Mouse (Mus musculus) lung, postnatal 0 days (tissue): Measurements from ENCODE around the gene Fignl1. TPM values are rescaled to one million over a fixed set of nuclear protein-coding genes. Genes with fewer than 3 reads are reported as not detected.

Experiments used
- ATAC-seq: fragments of 200-750 bp; cut with Nextera tagmentation; 2 replicates; pipeline ENCODE4 v1.8.0; 2017; ENCODE audit warnings: moderate library complexity
- DNase-seq: peaks from one replicate; pipeline ENCODE4 v3.0.0-alpha.2; 2016; ENCODE audit warnings: low spot score
- H3K27ac ChIP-seq: fragments of 300-500 bp; sonication (generic); 2 replicates; pipeline ENCODE4 v1.5.1; 2014; ENCODE audit warnings: antibody characterized with exemption, mild to moderate bottlenecking, low read length, mixed read lengths
- H3K27me3 ChIP-seq: fragments of 300-500 bp; sonication (generic); replicated peaks from 2 replicates; pipeline ENCODE4 v1.6.1; 2014; ENCODE audit warnings: low read length, mixed read lengths; ENCODE audit not compliant: insufficient read depth
- H3K36me3 ChIP-seq: fragments of 300-500 bp; sonication (generic); 2 replicates; pipeline ENCODE4 v1.6.1; 2014; ENCODE audit warnings: low read length, mixed read lengths; ENCODE audit not compliant: insufficient read depth
- H3K4me1 ChIP-seq: fragments of 300-500 bp; sonication (generic); 2 replicates; pipeline ENCODE4 v1.6.1; 2014; ENCODE audit warnings: antibody characterized with exemption, low read depth, low read length, mixed read lengths; ENCODE audit not compliant: insufficient read depth
- H3K4me2 ChIP-seq: fragments of 300-500 bp; sonication (generic); replicated peaks from 2 replicates; pipeline ENCODE4 v1.6.1; 2014; ENCODE audit warnings: low read depth, mild to moderate bottlenecking, low read length, moderate library complexity, mixed read lengths
- H3K4me3 ChIP-seq: fragments of 300-500 bp; sonication (generic); 2 replicates; pipeline ENCODE4 v1.5.1; 2014; ENCODE audit warnings: low read depth, low read length
- H3K9ac ChIP-seq: fragments of 300-500 bp; sonication (generic); replicated peaks from 2 replicates; pipeline ENCODE4 v1.6.1; 2014; ENCODE audit warnings: low read depth, mild to moderate bottlenecking
- H3K9me3 ChIP-seq: fragments of 300-500 bp; sonication (generic); 2 replicates; pipeline ENCODE4 v1.6.1; 2016; ENCODE audit warnings: low read length, mixed read lengths
- CTCF ChIP-seq: IDR thresholded peaks from 2 replicates; pipeline ENCODE4 v1.5.1; 2016; ENCODE audit warnings: antibody characterized with exemption, mild to moderate bottlenecking
- EP300 ChIP-seq: IDR thresholded peaks from 2 replicates; pipeline ENCODE4 v1.6.1; 2016; ENCODE audit warnings: antibody characterized with exemption, mild to moderate bottlenecking, control low read depth
- WGBS: fragments of 180-500 bp; shearing (Covaris S2); extraction: QIAGEN DNeasy Blood & Tissue Kit; methylation state at CpG from one replicate; pipeline ENCODE4 v1.1.7; 2014; 5-methylcytosine and 5-hydroxymethylcytosine counted together
- polyA plus RNA-seq: library from polyadenylated mRNA; unstranded; fragments of >200 nt; fragmentation: Nextera tagmentation; extraction: Ambion mirVana; gene quantifications from 2 replicates; pipeline ENCODE4 v1.2.1, GENCODE M21; 2015

Gene Fignl1
- polyA plus RNA-seq, 1 experiment from 2014 or later = 4.2 TPM

DNA sequence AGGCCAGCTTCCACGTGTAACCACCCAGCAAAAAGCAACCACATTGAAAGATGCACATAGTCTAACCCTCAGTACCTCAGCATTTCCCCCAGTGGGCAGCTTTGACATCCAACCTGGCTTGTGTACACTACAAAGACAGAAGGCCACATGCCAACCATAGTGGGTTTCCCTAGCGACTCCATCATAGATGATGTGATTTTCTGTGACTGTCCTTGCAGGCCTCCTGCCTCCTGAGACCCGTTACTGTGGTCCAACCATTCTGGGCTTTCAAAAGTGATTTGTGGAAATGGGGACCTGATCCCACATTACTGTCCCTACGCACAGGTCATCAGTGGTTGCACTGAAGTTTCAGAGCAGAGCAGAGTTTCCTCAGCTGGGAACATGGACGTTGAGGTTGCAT lies 33.9 kb downstream of the Fignl1 start:
- ATAC-seq = no peak
- Histone ChIP-seq H3K27ac (no peak overlapping the region), H3K27me3 (no peaks in the 10 kb centered on the region), H3K4me2 (no peak overlapping the region), H3K4me1 (no peaks in the 10 kb centered on the region), H3K36me3 (no peaks in the 10 kb centered on the region), H3K9ac (no peak overlapping the region), H3K9me3 (no peaks in the 10 kb centered on the region), H3K4me3 (no peak overlapping the region)
- no peak for TF ChIP-seq EP300
- TF ChIP-seq CTCF = no peak
- 89% methylated on average over 5 of the region's 5 CpGs for WGBS
- DNase-seq = no peak

DNA sequence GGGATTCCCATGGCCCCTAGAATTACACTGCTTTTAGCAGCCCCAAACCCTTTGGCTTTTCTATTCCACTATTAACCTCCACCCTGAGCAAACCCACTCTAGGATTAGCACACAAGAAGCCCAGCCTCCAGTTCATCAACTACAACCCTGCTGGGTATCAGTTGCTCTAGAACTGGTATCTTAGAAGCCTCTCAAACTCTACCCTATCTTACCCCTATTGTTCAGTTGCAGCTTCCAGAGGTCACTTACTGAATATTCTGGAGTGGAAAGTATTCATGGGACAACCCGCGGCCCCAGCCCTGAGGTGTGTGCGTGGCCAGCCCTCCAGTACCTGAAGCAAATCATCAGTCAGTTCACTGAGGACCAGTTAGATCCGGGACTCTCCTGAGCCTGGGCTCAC lies 34.4 kb downstream of the Fignl1 start:
- H3K27ac ChIP-seq = no peak overlapping the region
- no peaks in the 10 kb centered on the region for H3K27me3 ChIP-seq
- H3K36me3 ChIP-seq = no peaks in the 10 kb centered on the region
- whole genome bisulfite sequencing = 96% methylated on average over 4 of the region's 4 CpGs
- H3K9ac ChIP-seq = no peak overlapping the region
- no peak for DNase-seq
- no peak overlapping the region for H3K4me3 ChIP-seq
- TF ChIP-seq EP300 (no peak), CTCF (no peak)
- ATAC-seq = no peak
- H3K9me3 ChIP-seq = no peaks in the 10 kb centered on the region
- no peak overlapping the region for H3K4me2 ChIP-seq
- no peaks in the 10 kb centered on the region for H3K4me1 ChIP-seq

DNA sequence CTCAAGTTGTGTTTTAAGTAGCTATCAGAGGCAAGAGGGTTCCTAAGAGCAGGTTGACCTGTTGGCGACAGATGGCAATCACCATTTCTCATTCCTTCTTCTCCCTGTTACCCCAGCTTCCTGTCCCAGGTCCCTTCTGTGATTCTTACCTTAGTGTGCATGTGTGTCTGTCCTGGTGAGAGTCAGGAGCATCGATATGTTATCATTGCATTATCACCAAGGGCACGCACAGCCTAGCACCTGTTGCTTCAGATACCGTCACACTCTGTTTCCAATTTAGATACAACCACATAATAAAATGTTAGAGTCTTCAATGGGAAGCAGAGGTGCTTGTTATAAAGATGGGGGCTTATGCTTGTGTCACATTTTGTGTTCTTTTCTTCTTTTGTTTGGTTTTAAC lies 36.6 kb downstream of the Fignl1 start:
- no peak for ATAC-seq
- Histone ChIP-seq H3K4me2 (no peak overlapping the region), H3K27me3 (no peaks in the 10 kb centered on the region), H3K9me3 (no peaks in the 10 kb centered on the region), H3K27ac (no peak overlapping the region), H3K9ac (no peak overlapping the region), H3K36me3 (no peaks in the 10 kb centered on the region), H3K4me3 (no peak overlapping the region), H3K4me1 (no peaks in the 10 kb centered on the region)
- WGBS = 76% methylated on average over 4 of the region's 4 CpGs
- TF ChIP-seq CTCF = no peak
- TF ChIP-seq EP300 = no peak
- DNase-seq = no peak

DNA sequence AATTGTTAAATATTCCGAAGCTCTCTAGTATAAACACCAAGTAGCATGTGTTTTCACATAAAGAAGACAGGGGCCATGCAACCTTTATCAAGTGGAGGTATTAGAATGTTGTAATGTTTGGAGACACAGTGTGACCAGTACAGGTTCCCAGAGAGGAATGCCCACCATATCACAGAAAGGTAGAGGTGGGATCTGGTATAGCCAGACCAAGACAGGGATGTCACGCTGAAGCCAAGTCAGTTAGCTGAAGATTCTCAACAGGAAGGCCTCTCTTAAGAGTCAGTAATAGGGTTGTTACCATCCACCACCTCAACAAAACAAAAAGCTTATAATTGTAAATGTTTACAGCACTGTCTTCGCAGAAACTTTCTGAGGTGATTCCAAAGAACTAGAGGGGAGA lies 38.1 kb downstream of the Fignl1 start:
- H3K27me3 ChIP-seq = no peaks in the 10 kb centered on the region
- H3K9me3 ChIP-seq = no peaks in the 10 kb centered on the region
- DNase-seq = no peak
- H3K4me1 ChIP-seq = no peaks in the 10 kb centered on the region
- H3K27ac ChIP-seq = no peak overlapping the region
- H3K4me3 ChIP-seq = no peak overlapping the region
- ATAC-seq = no peak
- no peak for TF ChIP-seq CTCF
- no peak for TF ChIP-seq EP300
- 80% methylated on average over 3 of the region's 3 CpGs for WGBS
- H3K36me3 ChIP-seq = no peaks in the 10 kb centered on the region
- H3K9ac ChIP-seq = no peak overlapping the region
- H3K4me2 ChIP-seq = no peak overlapping the region

DNA sequence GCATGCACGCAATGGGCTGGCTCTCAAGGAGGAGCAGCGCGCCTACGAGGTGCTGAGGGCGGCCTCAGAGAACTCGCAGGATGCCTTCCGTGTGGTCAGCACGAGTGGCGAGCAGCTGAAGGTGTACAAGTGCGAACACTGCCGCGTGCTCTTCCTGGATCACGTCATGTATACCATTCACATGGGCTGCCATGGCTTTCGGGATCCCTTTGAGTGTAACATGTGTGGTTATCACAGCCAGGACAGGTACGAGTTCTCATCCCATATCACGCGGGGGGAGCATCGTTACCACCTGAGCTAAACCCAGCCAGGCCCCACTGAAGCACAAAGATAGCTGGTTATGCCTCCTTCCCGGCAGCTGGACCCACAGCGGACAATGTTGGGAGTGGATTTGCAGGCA lies 39.5 kb downstream of the Fignl1 start:
- ATAC-seq (no peak), DNase-seq (no peak)
- 90% methylated on average over 20 of the region's 20 CpGs for WGBS
- Histone ChIP-seq H3K9ac (no peak overlapping the region), H3K9me3 (no peaks in the 10 kb centered on the region), H3K4me2 (no peak overlapping the region), H3K4me3 (no peak overlapping the region), H3K27ac (no peak overlapping the region), H3K36me3 (no peaks in the 10 kb centered on the region), H3K4me1 (no peaks in the 10 kb centered on the region), H3K27me3 (no peaks in the 10 kb centered on the region)
- TF ChIP-seq CTCF (no peak), EP300 (no peak)

DNA sequence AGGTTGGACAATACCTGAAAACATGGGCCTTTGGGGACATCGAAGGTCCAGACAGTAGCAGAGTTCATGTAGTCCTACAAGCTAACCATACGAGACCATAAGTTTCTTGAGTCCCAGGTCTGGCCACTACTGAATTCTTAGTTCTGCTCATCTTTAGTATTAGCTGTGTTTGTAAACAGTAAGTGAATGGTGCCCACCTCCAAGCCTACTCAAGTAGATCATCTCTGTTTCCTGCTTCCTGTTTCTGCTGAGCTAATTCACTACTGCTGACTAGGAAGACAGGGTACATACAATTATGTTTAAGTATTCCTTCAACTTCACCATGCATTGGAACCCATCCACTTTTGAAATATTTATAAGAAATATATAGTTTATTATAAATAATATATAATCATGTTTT lies 40.7 kb downstream of the Fignl1 start:
- no peak overlapping the region for H3K4me2 ChIP-seq
- no peaks in the 10 kb centered on the region for H3K36me3 ChIP-seq
- DNase-seq = no peak
- no peak overlapping the region for H3K27ac ChIP-seq
- H3K27me3 ChIP-seq = no peaks in the 10 kb centered on the region
- no peak for ATAC-seq
- no peak for TF ChIP-seq EP300
- TF ChIP-seq CTCF = no peak
- no peaks in the 10 kb centered on the region for H3K4me1 ChIP-seq
- WGBS = 77% methylated on average over 2 of the region's 2 CpGs
- H3K9me3 ChIP-seq = no peaks in the 10 kb centered on the region
- H3K4me3 ChIP-seq = no peak overlapping the region
- H3K9ac ChIP-seq = no peak overlapping the region

DNA sequence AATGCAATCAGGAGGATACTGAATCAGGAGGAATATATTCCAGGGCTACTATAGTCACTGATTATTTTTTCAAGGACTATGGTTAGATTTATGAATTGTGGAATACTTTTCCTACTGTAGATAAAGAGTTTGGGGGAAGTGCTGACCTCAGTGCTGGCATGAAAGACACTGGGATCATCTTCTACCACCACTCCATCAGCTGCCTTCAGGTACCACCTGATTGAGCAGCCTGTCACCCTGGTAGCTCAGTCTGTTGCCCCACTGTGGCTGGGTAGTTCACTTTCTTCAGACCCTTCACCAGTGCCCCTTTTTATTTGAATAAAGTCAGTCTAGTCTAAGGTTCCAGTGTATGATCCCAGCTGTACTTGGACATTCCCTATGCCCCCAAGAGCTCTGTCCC lies 42.0 kb downstream of the Fignl1 start:
- DNase-seq = no peak
- Histone ChIP-seq H3K27me3 (no peaks in the 10 kb centered on the region), H3K4me1 (no peaks in the 10 kb centered on the region), H3K27ac (no peak overlapping the region), H3K4me2 (no peak overlapping the region), H3K9me3 (no peaks in the 10 kb centered on the region), H3K36me3 (no peaks in the 10 kb centered on the region), H3K9ac (no peak overlapping the region), H3K4me3 (no peak overlapping the region)
- no peak for ATAC-seq
- TF ChIP-seq EP300 = no peak
- no peak for TF ChIP-seq CTCF
